Mouse (Mus musculus) hindbrain, embryonic 14.5 days (tissue): ENCODE data around the gene Gm47985. TPM values are rescaled to one million over a fixed set of nuclear protein-coding genes. Genes with fewer than 3 reads are reported as not detected.

Experiments used
- ATAC-seq: fragments of 200-750 bp; cut with Nextera tagmentation; 2 replicates; pipeline ENCODE4 v1.8.0; 2017; ENCODE audit warnings: moderate number of reproducible peaks, mild to moderate bottlenecking, moderate TSS enrichment, moderate library complexity; ENCODE audit not compliant: low FRiP score
- DNase-seq: peaks from one replicate; pipeline ENCODE4 v3.0.0-alpha.2; 2015; ENCODE audit warnings: low spot score
- H3K27ac ChIP-seq: fragments of 300-500 bp; sonication (generic); 2 replicates; pipeline ENCODE4 v1.5.1; 2014; ENCODE audit warnings: mild to moderate bottlenecking, moderate library complexity
- H3K27me3 ChIP-seq: fragments of 300-500 bp; sonication (generic); 2 replicates; pipeline ENCODE4 v1.6.1; 2014; ENCODE audit warnings: mild to moderate bottlenecking, low read length, mixed read lengths; ENCODE audit not compliant: control insufficient read depth, insufficient read depth
- H3K36me3 ChIP-seq: fragments of 300-500 bp; sonication (generic); replicated peaks from 2 replicates; pipeline ENCODE4 v1.6.1; 2014; ENCODE audit not compliant: control insufficient read depth, insufficient read depth
- H3K4me1 ChIP-seq: fragments of 300-500 bp; sonication (generic); replicated peaks from 2 replicates; pipeline ENCODE4 v1.6.1; 2014; ENCODE audit warnings: antibody characterized with exemption, low read length, mixed read lengths; ENCODE audit not compliant: control insufficient read depth, insufficient read depth
- H3K4me2 ChIP-seq: fragments of 300-500 bp; sonication (generic); replicated peaks from 2 replicates; pipeline ENCODE4 v1.6.1; 2014; ENCODE audit warnings: mild to moderate bottlenecking, moderate library complexity
- H3K4me3 ChIP-seq: fragments of 300-500 bp; sonication (generic); replicated peaks from 2 replicates; pipeline ENCODE4 v1.5.1; 2014; ENCODE audit warnings: mild to moderate bottlenecking, low read length
- H3K9ac ChIP-seq: fragments of 300-500 bp; sonication (generic); 2 replicates; pipeline ENCODE4 v1.6.1; 2014
- H3K9me3 ChIP-seq: fragments of 300-500 bp; sonication (generic); 2 replicates; pipeline ENCODE4 v1.6.1; 2016; ENCODE audit warnings: low read length; ENCODE audit not compliant: control insufficient read depth
- WGBS: fragments of 180-500 bp; shearing (Covaris S2); extraction: QIAGEN DNeasy Blood & Tissue Kit; methylation state at CpG from one replicate; pipeline ENCODE4 v1.1.7; 2014; 5-methylcytosine and 5-hydroxymethylcytosine counted together
- polyA plus RNA-seq: library from polyadenylated mRNA; unstranded; fragments of >200 nt; fragmentation: Nextera tagmentation; extraction: Ambion mirVana; gene quantifications from 2 replicates; pipeline ENCODE4 v1.2.1, GENCODE M21; 2014

Gm47985 gene
- polyA plus RNA-seq, 1 experiment from 2014 or later = 0.19 TPM

DNA sequence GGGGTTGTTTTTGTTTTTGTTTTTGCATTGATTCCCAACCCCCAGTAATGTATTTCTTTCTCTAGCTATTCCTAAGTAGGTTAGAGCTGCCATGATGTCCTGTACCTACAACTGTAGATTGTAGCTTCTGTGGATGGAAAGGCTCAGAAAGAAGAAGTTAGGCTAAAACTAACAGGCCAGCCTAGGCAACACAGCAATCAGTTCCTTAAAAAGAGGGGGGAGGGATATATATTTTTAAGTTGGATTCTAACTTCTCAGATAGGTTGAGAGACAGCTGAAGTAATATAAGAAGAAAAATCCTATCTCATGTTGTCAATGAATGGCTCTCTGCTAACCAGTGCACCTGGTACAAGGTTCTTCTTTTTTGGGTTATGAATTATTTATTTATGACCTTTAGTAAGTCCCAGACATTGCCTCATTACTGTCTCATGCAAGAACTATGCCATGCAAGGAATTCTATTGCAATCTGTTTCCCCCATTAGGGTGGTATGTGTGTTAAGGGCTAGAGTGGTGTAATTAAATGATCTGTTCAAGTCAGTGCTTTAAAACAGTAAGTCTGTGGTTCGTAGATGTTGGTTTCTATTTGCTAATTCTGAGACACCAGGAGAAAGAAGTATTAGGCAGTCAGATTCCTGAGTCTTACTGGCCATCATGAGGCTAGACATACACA lies 46.1 kb downstream of the Gm47985 start:
- Histone ChIP-seq H3K27me3 (no peaks in the 10 kb centered on the region), H3K4me2 (no peak overlapping the region), H3K9me3 (no peaks in the 10 kb centered on the region), H3K4me1 (no peaks in the 10 kb centered on the region), H3K36me3 (no peaks in the 10 kb centered on the region), H3K4me3 (no peak overlapping the region), H3K9ac (no peak overlapping the region), H3K27ac (no peak overlapping the region)
- 85% methylated on average over 1 of the region's 1 CpGs for WGBS
- DNase-seq (no peak), ATAC-seq (no peak)

DNA sequence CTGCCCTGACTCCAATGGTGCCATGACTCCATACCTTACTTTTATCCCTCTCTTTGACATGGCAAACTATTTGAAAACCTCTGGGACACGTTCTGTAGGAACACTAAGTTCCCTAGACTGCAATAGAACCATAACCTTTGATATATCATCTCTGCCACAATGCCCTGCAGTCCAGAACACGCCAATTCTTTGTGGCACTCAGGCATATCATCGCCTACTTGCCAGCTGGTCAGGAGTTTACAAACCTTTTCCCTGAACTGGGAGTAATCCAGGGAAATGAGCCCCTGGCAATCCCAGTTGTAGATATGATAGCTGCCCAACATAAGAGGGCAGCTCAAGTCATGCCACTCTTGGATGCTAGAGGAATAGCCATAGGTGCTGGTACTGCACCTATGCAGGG lies 50.0 kb downstream of the Gm47985 start:
- H3K27me3 ChIP-seq = no peaks in the 10 kb centered on the region
- no peaks in the 10 kb centered on the region for H3K36me3 ChIP-seq
- H3K27ac ChIP-seq = no peak overlapping the region
- H3K9ac ChIP-seq = no peak overlapping the region
- H3K9me3 ChIP-seq = no peaks in the 10 kb centered on the region
- no peak overlapping the region for H3K4me2 ChIP-seq
- H3K4me3 ChIP-seq = no peak overlapping the region
- WGBS = 84% methylated on average over 3 of the region's 3 CpGs
- DNase-seq = no peak
- no peaks in the 10 kb centered on the region for H3K4me1 ChIP-seq
- no peak for ATAC-seq

DNA sequence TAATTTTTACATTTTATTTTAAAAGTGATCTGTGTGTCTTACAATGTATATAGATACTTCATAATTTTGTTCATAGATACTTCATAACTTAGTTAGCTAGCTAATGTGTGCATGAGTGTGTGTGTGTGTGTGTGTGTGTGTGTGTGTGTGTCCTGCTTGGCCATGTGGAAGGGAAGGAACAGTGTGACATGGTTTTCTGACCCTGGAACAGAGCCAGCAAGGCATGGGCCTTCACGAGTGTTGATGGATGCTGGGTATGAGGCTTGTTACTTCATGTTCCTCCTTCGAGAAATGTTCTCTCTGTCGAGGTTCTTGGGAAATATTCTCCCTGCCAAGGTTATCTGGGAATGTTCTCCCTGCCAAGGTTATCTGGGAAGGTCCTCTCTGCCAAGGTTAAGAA lies 51.4 kb downstream of the Gm47985 start:
- Histone ChIP-seq H3K27ac (no peak overlapping the region), H3K4me1 (no peaks in the 10 kb centered on the region), H3K4me2 (no peak overlapping the region), H3K27me3 (no peaks in the 10 kb centered on the region), H3K9me3 (no peaks in the 10 kb centered on the region), H3K36me3 (no peaks in the 10 kb centered on the region), H3K9ac (no peak overlapping the region), H3K4me3 (no peak overlapping the region)
- no peak for DNase-seq
- WGBS = 87% methylated on average over 3 of the region's 3 CpGs
- ATAC-seq = no peak

Other genes starting within 250 kb of the Gm47985 start
- 1.7 and 2.2 TPM in 2 replicates for gene Hmcn1, start 189.1 kb upstream of the Gm47985 start, polyA plus RNA-seq
- gene Gm8947, start 9.8 kb downstream of the Gm47985 start, polyA plus RNA-seq = not detected in 2 replicates
- gene Gm47995, start 15.9 kb downstream of the Gm47985 start, polyA plus RNA-seq = not detected in 2 replicates
- gene 3110040M04Rik, start 21.6 kb downstream of the Gm47985 start, polyA plus RNA-seq = not detected in 2 replicates
- 0.30 TPM in 1 of 2 replicates, not detected in the other for gene Gm47996, start 27.6 kb downstream of the Gm47985 start, polyA plus RNA-seq
- gene Ivns1abp, start 161.9 kb downstream of the Gm47985 start, polyA plus RNA-seq = 229 and 263 TPM in 2 replicates
- 15.1 and 20.2 TPM in 2 replicates for gene Swt1, start 245.9 kb downstream of the Gm47985 start, polyA plus RNA-seq
- gene Trmt1l, start 246.0 kb downstream of the Gm47985 start, polyA plus RNA-seq = 41.6 and 44.0 TPM in 2 replicates